Mouse (Mus musculus) hindbrain, embryonic 10.5 days (tissue): ENCODE results near the gene Lrrc25. TPM values are rescaled to one million over a fixed set of nuclear protein-coding genes. Genes with fewer than 3 reads are reported as not detected.

Experiments
- DNase-seq: peaks from one replicate; pipeline ENCODE4 v3.0.0-alpha.2; 2017; ENCODE audit warnings: low spot score
- H3K27ac ChIP-seq: fragments of 300-500 bp; sonication (generic); 2 replicates; pipeline ENCODE4 v1.5.1; 2016; ENCODE audit warnings: mild to moderate bottlenecking, moderate library complexity
- H3K27me3 ChIP-seq: fragments of 300-500 bp; sonication (generic); 2 replicates; pipeline ENCODE4 v1.6.1; 2016; ENCODE audit warnings: mild to moderate bottlenecking; ENCODE audit not compliant: poor library complexity, insufficient read depth, severe bottlenecking
- H3K36me3 ChIP-seq: fragments of 300-500 bp; sonication (generic); 2 replicates; pipeline ENCODE4 v1.6.1; 2016; ENCODE audit warnings: mild to moderate bottlenecking, moderate library complexity
- H3K4me1 ChIP-seq: fragments of 300-500 bp; sonication (generic); replicated peaks from 2 replicates; pipeline ENCODE4 v1.6.1; 2016; ENCODE audit warnings: mild to moderate bottlenecking
- H3K4me3 ChIP-seq: fragments of 300-500 bp; sonication (generic); 2 replicates; pipeline ENCODE4 v1.5.1; 2016; ENCODE audit warnings: mild to moderate bottlenecking, moderate library complexity
- H3K9me3 ChIP-seq: fragments of 300-500 bp; sonication (generic); 2 replicates; pipeline ENCODE4 v1.6.1; 2016; ENCODE audit warnings: mild to moderate bottlenecking, moderate library complexity
- WGBS: fragments of 180-500 bp; shearing (Covaris S2); methylation state at CpG from one replicate; pipeline ENCODE4 v1.1.7; 2016; 5-methylcytosine and 5-hydroxymethylcytosine counted together
- polyA plus RNA-seq: library from polyadenylated mRNA; unstranded; fragments of >200 nt; fragmentation: Nextera tagmentation; extraction: Ambion mirVana; gene quantifications from 2 replicates; pipeline ENCODE4 v1.2.1, GENCODE M21; 2016

Gene Lrrc25
- polyA plus RNA-seq, 1 experiment from 2014 or later, result 1.6 TPM

DNA sequence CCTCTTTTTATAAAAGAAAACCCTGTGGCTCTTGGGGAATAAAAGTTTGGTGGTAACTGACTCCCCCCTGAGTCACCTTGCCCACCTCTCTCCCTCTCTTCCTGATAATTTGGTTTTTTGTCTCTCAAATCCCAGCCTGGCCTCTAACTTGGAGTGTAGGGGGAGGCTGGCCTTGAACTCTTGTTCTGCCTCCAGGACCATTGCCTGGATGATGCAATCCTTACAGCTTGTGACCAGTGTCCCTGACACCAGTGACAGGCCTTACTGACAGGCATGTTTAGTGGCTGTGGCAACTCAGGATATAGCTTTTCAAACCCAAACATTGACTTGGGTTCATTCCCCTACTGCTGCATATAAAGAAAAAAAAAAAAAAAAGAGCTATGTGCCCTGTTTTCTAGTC is 30.8 kb downstream of the Lrrc25 start:
- Histone ChIP-seq H3K27ac (peak overlapping the region; percentile 84), H3K4me1 (peaks cover 50% of the 10 kb centered on the region), H3K27me3 (no peaks in the 10 kb centered on the region)

GRCm38 (mm10) chr8:70647343-70648163 is 31.6 kb downstream of the Lrrc25 start:
- peak overlapping the region; percentile 26 for H3K4me3 ChIP-seq
- H3K4me1 ChIP-seq, result peaks cover 54% of the 10 kb centered on the region
- H3K27ac ChIP-seq, result peak overlapping the region; percentile 84
- 51% methylated on average over 8 of the region's 8 CpGs for WGBS
- H3K9me3 ChIP-seq, result no peaks in the 10 kb centered on the region
- H3K27me3 ChIP-seq, result no peaks in the 10 kb centered on the region
- peak; percentile 64 for DNase-seq
- H3K36me3 ChIP-seq, result peaks cover 43% of the 10 kb centered on the region

More for the DNA sequence above, 30.8 kb downstream of the Lrrc25 start:
- no peaks in the 10 kb centered on the region for H3K9me3 ChIP-seq
- no peak for DNase-seq
- peaks cover 35% of the 10 kb centered on the region for H3K36me3 ChIP-seq
- no peak overlapping the region for H3K4me3 ChIP-seq

GRCm38 (mm10) chr8:70648164-70648442 is 32.1 kb downstream of the Lrrc25 start:
- Histone ChIP-seq H3K9me3 (no peaks in the 10 kb centered on the region), H3K4me1 (peaks cover 56% of the 10 kb centered on the region), H3K4me3 (no peak overlapping the region), H3K36me3 (peaks cover 48% of the 10 kb centered on the region), H3K27me3 (no peaks in the 10 kb centered on the region), H3K27ac (peak overlapping the region; percentile 84)
- DNase-seq, result no peak
- 23% methylated on average over 1 of the region's 1 CpGs for WGBS

DNA sequence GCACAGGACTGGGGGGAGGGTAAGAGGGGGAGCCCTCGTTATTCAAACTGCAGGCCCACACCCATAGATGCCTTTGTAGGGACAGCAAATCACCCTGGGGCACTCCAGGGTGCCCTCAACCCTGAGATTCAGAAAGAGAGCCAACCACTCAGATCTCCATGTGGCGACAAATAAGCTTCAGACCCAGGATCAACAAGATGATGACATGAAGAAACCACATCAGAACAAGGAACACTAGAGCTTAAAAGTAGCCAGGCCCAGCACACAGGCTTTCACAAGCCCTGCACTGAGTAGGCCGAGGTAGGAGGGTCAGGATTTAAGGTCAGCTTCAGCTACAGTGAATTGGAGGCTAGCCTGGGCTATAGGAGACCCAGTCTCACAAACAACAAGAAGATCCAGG is 33.0 kb downstream of the Lrrc25 start:
- H3K4me1 ChIP-seq, result peaks cover 60% of the 10 kb centered on the region
- no peaks in the 10 kb centered on the region for H3K27me3 ChIP-seq
- peak overlapping the region; percentile 63 for H3K27ac ChIP-seq
- no peak overlapping the region for H3K4me3 ChIP-seq
- no peaks in the 10 kb centered on the region for H3K9me3 ChIP-seq
- WGBS, result 70% methylated on average over 3 of the region's 3 CpGs
- no peak for DNase-seq
- H3K36me3 ChIP-seq, result peaks cover 53% of the 10 kb centered on the region

GRCm38 (mm10) chr8:70649324-70649723 is 33.4 kb downstream of the Lrrc25 start:
- Histone ChIP-seq H3K27ac (peak overlapping the region; percentile 63; the same call in 1 of the 2 replicates), H3K27me3 (no peaks in the 10 kb centered on the region), H3K4me3 (no peak overlapping the region), H3K9me3 (no peaks in the 10 kb centered on the region), H3K36me3 (peaks cover 57% of the 10 kb centered on the region), H3K4me1 (peaks cover 64% of the 10 kb centered on the region)
- no peak for DNase-seq
- WGBS, result 94% methylated on average over 4 of the region's 4 CpGs

- no peak for DNase-seq
- Histone ChIP-seq H3K27ac (peak overlapping the region; percentile 63; the same call in 1 of the 2 replicates), H3K4me3 (no peak overlapping the region), H3K27me3 (no peaks in the 10 kb centered on the region), H3K9me3 (no peaks in the 10 kb centered on the region), H3K36me3 (peaks cover 67% of the 10 kb centered on the region), H3K4me1 (peaks cover 70% of the 10 kb centered on the region)
- 95% methylated on average over 17 of the region's 17 CpGs for WGBS
Observed at GRCm38 (mm10) chr8:70650351-70650750, 34.4 kb downstream of the Lrrc25 start.

GRCm38 (mm10) chr8:70653226-70653625 is 37.3 kb downstream of the Lrrc25 start:
- no peak overlapping the region for H3K4me3 ChIP-seq
- no peaks in the 10 kb centered on the region for H3K27me3 ChIP-seq
- H3K36me3 ChIP-seq, result peaks cover 76% of the 10 kb centered on the region
- DNase-seq, result peak; percentile 58
- H3K4me1 ChIP-seq, result peaks cover 70% of the 10 kb centered on the region
- WGBS, result 57% methylated on average over 2 of the region's 2 CpGs
- H3K9me3 ChIP-seq, result no peaks in the 10 kb centered on the region
- peak overlapping the region; percentile 64; the same call in 1 of the 2 replicates for H3K27ac ChIP-seq

DNA sequence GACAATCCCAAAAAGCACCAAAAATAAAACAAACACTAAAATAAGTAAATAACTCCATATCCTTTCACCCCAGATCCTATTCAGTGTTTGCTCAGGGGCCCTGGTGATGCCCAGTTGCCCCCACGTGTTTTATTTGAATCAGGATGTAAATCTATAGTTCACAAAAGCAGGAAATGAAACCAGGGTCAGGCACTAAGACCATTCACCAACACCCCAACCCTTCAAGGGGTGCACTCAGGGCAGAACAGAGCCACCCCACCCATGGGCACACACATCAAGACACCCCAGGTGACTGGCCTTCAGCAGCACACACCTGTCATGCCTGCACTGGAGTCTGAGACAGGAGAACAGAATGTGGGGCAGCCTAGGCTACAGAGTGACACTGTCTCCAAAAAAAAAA is 38.2 kb downstream of the Lrrc25 start:
- Histone ChIP-seq H3K4me1 (peaks cover 70% of the 10 kb centered on the region), H3K27ac (peak overlapping the region; percentile 97), H3K27me3 (no peaks in the 10 kb centered on the region), H3K36me3 (peaks cover 67% of the 10 kb centered on the region), H3K9me3 (no peaks in the 10 kb centered on the region), H3K4me3 (no peak overlapping the region)
- 74% methylated on average over 1 of the region's 1 CpGs for WGBS
- no peak for DNase-seq

DNA sequence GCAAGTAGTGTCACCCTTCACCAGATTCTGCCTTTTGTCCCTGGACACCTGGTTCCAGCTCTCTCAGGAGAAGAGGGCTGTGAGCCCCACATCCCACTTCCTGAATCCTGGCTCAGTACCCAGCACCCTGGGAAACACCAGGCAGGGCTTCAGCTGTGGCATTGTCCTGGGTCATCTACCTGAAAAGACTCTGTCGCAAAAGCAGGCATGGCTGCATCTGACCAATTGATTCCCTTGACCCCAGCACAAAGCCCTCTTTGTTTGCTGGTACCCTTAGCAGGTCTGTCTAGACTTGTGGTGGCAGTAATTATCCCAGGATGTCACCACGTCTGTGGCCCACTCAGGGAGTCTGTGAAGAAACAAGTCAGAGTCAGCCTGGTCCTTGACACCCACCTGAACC is 39.5 kb downstream of the Lrrc25 start:
- Histone ChIP-seq H3K4me3 (peak overlapping the region; percentile 79), H3K27ac (peak overlapping the region; percentile 97), H3K36me3 (peaks cover 53% of the 10 kb centered on the region), H3K4me1 (peaks cover 75% of the 10 kb centered on the region), H3K9me3 (no peaks in the 10 kb centered on the region), H3K27me3 (no peaks in the 10 kb centered on the region)
- peak; percentile 67 for DNase-seq
- WGBS, result 12% methylated on average over 2 of the region's 2 CpGs

GRCm38 (mm10) chr8:70656193-70656790 is 40.3 kb downstream of the Lrrc25 start:
- peak overlapping the region; percentile 79 for H3K4me3 ChIP-seq
- peaks cover 45% of the 10 kb centered on the region for H3K36me3 ChIP-seq
- WGBS, result 35% methylated on average over 13 of the region's 13 CpGs

GRCm38 (mm10) chr8:70657214-70657613 is 41.3 kb downstream of the Lrrc25 start:
- no peak for DNase-seq
- H3K9me3 ChIP-seq, result no peaks in the 10 kb centered on the region
- H3K27me3 ChIP-seq, result no peaks in the 10 kb centered on the region; the same call in 1 of the 2 replicates
- peak overlapping the region; percentile 97 for H3K27ac ChIP-seq
- peaks cover 82% of the 10 kb centered on the region for H3K4me1 ChIP-seq
- peak overlapping the region; percentile 79 for H3K4me3 ChIP-seq
- peaks cover 36% of the 10 kb centered on the region for H3K36me3 ChIP-seq
- WGBS, result 93% methylated on average over 3 of the region's 3 CpGs

More at GRCm38 (mm10) chr8:70656193-70656790, 40.3 kb downstream of the Lrrc25 start:
- Histone ChIP-seq H3K27ac (peak overlapping the region; percentile 97), H3K27me3 (no peaks in the 10 kb centered on the region; the same call in 1 of the 2 replicates), H3K9me3 (no peaks in the 10 kb centered on the region), H3K4me1 (peaks cover 81% of the 10 kb centered on the region)
- peak; percentile 78 for DNase-seq

- Histone ChIP-seq H3K36me3 (peaks cover 31% of the 10 kb centered on the region), H3K27me3 (no peaks in the 10 kb centered on the region; the same call in 1 of the 2 replicates), H3K4me1 (peaks cover 77% of the 10 kb centered on the region), H3K4me3 (peak overlapping the region; percentile 79), H3K27ac (peak overlapping the region; percentile 97), H3K9me3 (no peaks in the 10 kb centered on the region)
- DNase-seq, result no peak
- 81% methylated on average over 2 of the region's 2 CpGs for WGBS
Observed at GRCm38 (mm10) chr8:70657739-70658138, 41.8 kb downstream of the Lrrc25 start.
